Mouse (Mus musculus): ENCODE data around the gene Klf4.
A peak's percentile ranks its signal among the peaks of the same experiment; 100 is the strongest.

The Klf4 gene

DNA sequence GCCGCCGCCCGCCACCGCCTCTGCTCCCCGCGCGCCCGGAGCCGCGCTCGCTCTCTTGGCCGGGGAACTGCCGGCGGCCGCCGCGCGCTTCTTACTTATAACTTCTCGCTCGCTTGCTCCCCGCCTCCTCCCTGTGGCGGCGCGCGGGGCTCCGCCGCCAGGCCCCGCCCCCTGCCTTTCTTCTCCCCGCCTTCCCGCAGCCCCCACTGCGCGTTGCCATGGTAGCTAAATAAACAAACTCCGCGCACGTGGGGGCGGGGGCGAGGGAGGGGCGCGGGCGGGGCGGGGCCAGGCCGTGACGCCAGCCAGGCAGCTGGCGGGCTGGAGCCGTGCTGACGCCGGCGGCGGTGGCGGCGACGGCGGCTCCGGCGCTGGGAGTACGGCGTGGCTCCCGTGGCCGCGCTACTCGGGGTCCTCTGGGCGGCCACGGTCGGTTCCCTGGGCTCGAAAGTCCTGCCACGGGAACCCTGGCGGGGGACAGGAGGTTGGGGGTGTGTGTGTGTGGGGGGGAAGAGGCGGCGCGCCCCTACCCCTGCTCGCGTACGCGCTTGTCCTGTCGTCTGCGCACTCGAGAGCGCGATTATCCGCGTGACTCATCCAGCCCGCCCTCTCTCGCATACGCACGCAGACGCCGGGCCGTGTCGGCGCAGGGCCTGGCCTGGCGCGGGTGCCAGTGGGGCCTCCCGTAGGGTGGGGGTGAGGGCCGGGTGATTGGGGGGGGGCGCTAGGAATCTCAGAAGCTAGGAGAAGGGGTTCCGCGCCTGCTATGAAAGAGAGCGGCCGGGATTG lies at the start of gene Klf4:
Klf4 (minus strand) TSS at position 60 of the 789 bp plus-strand sequence.
- peak; percentile 98 for DNase-seq (ENCODE audit: low spot score)

DNA sequence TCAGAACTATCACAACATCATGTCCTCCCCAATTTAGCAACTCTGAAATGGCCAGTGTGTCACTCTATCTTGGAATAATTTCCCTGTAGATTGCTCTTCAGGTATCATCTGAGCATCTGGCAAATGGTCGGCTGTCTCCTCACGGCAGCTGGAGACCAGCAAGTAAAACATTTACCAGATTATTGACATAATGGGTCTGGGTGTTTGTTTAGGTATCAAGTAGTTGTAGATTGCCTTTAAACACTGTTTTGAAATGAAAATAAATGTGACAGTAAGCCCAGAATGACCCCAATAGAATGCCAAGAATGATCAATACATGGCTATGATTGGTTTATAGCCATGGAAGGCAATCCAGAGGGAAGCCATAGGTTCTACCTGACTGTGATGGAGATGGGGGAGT lies 39.2 kb upstream of the Klf4 start:
- DNase-seq (ENCODE audit: low spot score) = no peak

DNA sequence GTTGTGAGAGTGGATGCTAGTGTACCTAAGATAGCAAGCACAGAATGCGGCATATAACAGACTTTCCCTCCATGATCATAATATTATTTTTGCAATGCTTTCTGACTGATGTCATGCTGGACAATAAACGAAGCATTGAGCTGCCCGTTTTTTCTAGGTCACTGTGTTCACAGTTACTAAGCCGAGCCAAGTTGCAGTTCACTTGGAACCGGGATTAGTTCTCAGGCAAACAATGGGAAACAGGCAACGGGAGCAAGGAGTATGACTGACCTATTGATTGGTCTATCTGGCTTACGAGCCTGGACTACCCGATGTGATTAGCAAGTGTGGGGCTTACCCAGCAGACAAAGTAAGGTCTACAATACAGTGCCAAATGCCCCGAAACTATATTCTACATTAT lies 35.7 kb upstream of the Klf4 start:
- DNase-seq (ENCODE audit: low spot score) = no peak

DNA sequence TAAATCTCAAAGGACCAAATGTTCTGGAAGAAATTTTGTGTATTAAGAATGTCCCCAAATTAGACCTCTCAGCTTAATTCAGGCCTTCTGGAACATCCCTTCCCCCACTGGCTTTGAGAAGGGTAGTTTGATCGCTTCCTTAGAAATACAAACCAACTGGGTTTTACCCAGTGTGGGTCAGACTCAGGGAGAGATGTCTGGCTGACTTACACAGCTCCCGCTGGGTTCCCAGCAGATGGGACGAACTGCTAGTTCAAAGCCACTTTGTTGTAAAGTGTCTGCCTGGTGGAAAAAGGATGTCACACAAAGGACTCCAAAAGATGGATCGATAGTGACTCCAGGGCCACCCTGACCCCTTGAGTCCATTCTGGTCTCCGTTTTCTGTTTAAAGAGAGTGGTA lies 35.3 kb upstream of the Klf4 start:
- no peak for DNase-seq (ENCODE audit: low spot score)

DNA sequence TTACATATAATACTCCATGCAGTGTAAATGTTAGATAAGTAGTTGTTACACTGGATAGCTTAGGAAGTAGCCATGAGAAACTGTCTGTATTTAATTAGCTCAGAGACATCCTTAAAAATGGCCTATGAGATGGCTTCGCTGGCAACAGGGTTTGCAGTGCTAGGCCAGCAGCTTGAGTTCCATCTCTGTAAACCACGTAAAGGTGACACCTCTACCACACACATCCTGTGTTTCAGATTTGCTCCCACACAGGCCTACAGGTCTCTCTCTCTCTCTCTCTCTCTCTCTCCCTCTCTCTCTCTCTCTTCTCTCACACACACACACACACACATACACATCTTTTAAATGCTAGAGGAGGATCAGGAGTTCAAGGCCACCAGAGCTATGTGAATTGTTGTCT lies 32.1 kb upstream of the Klf4 start:
- DNase-seq (ENCODE audit: low spot score) = no peak

GRCm38 (mm10) chr4:55563050-55563449 lies 30.8 kb upstream of the Klf4 start:
- DNase-seq (ENCODE audit: low spot score) = no peak

GRCm38 (mm10) chr4:55562062-55562461 lies 29.8 kb upstream of the Klf4 start:
- DNase-seq (ENCODE audit: low spot score) = no peak

- no peak for DNase-seq (ENCODE audit: low spot score)
These were observed 14.6 kb upstream of the Klf4 start for GRCm38 (mm10) chr4:55546869-55547268.

DNA sequence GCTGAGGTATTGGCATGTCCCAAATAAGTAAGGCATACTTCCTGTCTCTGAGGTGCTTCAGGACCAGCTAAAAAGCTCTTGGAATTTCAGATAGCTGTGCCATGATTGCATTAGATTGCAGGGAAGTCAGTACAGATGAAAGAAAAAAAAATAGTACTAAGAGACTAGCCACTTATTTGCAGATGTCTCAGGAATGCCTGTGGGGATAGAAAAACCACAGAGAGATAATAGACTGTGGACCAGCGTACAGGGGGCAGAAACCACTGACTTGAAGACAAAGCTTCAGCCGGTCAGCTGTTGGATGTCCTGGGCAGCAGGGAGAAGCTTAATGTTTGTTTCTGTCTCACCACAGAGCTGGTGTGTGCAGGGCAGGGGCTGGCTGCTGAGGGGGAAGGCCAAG lies 10.5 kb upstream of the Klf4 start:
- no peak for DNase-seq (ENCODE audit: low spot score)

DNA sequence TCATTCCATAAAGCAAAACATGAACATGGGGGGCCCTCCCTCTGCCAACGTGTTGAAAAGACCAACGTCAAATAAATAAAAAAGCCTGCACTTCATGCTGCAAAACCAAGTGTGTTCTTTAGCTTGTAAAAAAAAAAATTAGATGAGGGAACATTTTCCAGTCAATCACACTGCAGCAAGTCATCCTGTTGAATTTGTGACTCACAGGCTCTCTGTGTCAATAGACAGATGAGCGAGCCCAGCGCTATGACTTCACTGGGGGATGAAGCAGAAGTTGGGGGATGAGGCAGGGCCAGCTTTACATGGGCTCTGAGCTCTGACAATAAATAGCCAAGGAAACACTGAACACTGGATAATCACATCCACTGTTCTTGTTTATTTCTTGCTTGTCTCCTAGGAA lies 9.4 kb upstream of the Klf4 start:
- no peak for DNase-seq (ENCODE audit: low spot score)

DNA sequence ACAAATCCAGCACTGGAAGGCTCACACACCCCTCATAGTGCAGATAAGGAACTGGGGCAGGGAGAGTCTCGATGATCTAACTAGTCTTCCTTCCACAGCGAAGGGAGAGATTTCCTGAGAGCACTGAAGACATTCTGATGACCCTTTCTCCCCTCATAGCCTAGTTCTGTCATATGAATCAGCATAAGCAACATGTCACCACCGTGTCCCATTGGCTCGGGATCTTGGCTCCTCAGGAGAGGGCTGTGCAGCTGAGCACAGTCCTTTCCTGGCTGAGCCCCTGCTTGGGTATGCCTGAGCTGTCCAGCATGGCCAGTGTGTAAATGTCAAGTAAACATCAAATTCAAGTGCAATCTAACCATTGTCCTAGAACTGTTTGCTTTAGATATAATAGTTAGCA lies 9.0 kb upstream of the Klf4 start:
- DNase-seq (ENCODE audit: low spot score) = no peak

- DNase-seq (ENCODE audit: low spot score) = no peak
These were observed 2.7 kb upstream of the Klf4 start for GRCm38 (mm10) chr4:55535012-55535411.

DNA sequence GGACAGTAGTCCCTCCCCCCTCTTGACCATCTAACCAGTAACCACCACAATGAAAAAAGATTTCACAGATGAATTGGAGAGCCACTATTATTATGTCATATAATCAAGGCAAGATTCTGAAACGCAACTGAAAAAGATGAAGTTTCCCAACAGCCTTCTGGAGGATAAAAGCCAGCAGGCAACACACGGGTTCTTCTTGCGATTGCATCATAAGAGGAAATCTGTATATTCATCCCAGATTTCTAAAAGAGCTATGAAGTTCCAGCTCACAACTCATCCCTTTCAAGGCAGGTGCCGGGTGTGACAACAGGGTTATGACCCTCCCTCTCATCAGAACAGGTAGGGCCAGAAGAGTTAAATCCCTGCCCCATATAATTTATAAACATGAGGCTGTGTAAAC lies 2.2 kb upstream of the Klf4 start:
- DNase-seq (ENCODE audit: low spot score) = no peak

- DNase-seq (ENCODE audit: low spot score) = peak; percentile 54
These were observed 1.6 kb upstream of the Klf4 start for GRCm38 (mm10) chr4:55533803-55534254.

GRCm38 (mm10) chr4:55533196-55533802 lies 1.0 kb upstream of the Klf4 start:
- DNase-seq (ENCODE audit: low spot score) = no peak

DNA sequence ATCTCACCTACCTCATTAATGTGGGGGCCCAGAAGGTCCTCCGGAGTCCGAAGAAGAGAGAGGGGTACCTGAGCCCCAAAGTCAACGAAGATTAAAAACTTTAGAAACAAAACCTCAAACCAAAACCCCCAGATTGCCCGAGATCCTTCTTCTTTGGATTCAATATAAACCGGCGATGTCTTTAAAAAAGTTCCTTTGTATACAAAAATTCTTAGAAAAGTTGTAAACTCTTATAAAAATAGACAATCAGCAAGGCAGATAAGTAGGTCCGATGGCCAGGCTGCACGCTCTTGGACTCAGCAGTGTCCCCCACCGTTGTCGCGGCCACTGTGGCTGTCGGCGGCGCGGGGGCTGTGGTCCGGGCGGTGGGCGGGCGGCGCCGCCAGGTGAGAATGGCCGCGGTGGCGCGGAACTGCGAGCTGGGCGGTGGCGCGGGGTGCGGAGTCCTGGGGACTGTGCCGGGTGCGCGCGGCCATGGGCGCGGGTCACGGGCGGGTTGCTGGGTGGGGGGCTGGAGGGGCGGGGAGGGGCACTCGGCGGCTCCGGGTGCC lies 335 bp downstream of the Klf4 start:
- no peak for DNase-seq (ENCODE audit: low spot score)

- peak; percentile 74 for DNase-seq (ENCODE audit: low spot score)
These were observed 990 bp downstream of the Klf4 start for GRCm38 (mm10) chr4:55531096-55531855.

DNA sequence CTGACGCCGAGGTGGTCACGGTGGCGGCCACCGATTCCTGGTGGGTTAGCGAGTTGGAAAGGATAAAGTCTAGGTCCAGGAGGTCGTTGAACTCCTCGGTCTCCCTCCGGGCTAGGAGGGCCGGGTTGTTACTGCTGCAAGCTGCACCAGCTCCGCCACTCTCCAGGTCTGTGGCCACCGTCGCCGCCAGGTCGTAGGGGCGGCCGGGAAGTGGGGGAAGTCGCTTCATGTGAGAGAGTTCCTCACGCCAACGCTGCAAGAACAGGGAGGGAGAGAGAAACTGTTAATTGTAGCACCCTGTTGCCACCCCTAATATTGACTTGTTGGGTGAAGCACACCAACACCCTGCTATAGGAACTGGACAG lies 1.6 kb downstream of the Klf4 start:
- DNase-seq (ENCODE audit: low spot score) = peak; percentile 59

- peak; percentile 83 for DNase-seq (ENCODE audit: low spot score)
These were observed 2.0 kb downstream of the Klf4 start for GRCm38 (mm10) chr4:55530236-55530635.

DNA sequence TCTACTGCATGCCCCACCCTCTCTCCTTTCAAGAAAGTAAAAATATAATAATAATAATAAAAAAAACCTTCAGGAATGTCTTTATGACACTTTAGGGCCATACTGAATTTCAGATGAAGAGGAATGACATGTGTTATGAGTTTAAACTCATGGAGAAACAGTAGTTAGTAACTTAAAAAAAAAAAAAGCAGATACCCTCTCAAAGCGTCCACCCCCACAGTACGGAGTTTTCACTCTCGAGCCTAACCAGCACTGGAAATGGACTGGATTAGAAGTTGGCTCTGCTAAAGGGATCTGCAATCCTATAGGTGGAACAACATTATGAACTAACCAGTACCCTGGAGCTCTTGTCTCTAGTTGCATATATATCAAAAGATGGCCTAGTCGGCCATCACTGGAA lies 3.9 kb downstream of the Klf4 start:
- no peak for DNase-seq (ENCODE audit: low spot score)

- no peak for DNase-seq (ENCODE audit: low spot score)
These were observed 4.3 kb downstream of the Klf4 start for GRCm38 (mm10) chr4:55527931-55528330.

DNA sequence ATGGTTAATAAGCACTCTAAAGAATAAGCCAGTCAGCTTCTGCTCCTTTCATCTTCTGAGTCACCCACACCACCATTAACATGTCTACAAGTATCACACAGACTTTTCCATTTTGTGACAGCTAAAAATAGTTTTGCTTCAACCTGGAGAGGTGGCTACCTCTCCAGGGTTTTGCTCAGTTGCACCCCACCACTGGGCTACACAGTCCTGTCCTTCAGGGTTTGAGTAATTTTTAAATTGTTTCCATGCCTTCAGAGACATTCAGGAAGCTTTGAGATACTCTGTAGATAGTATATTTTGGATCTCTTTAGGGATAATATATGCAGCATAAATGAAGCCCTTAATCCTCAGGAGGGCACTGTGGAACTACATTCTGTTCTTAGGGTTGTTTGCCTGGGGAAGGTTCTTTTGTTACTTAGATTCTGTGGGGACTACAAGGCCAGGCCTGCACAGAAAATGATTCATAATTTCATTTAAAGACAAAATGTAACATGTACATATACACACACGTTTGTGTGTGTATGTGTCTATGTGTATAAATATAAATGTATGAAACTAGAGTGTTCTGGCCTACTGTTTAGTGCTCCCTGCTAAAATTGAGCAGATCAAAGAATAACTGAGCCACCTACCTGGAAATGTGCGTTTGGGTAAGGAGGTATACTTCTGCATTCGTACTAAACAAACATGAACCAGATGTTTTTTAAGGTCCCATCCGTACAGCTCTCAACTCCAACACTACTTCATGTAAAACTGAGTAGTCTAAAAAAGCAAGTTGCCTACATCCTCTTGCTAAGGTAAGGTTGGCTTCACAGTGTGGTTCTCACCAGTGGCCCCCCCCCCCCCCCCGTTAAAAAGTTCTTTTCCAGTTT lies 5.8 kb downstream of the Klf4 start:
- DNase-seq (ENCODE audit: low spot score) = no peak
